Mouse (Mus musculus) midbrain, embryonic 14.5 days (tissue): ENCODE results near the gene Mfap4. TPM values are rescaled to one million over a fixed set of nuclear protein-coding genes. Genes with fewer than 3 reads are reported as not detected.

Experiments used
- ATAC-seq: fragments of 200-750 bp; cut with Nextera tagmentation; 2 replicates; pipeline ENCODE4 v1.8.0; 2017; ENCODE audit warnings: moderate number of reproducible peaks, moderate library complexity; ENCODE audit not compliant: low FRiP score, low TSS enrichment
- DNase-seq: peaks from one replicate; pipeline ENCODE4 v3.0.0-alpha.2; 2015
- H3K27ac ChIP-seq: fragments of 300-500 bp; sonication (generic); replicated peaks from 2 replicates; pipeline ENCODE4 v1.5.1; 2014; ENCODE audit warnings: mild to moderate bottlenecking, low read depth, low read length, moderate library complexity
- H3K27me3 ChIP-seq: fragments of 300-500 bp; sonication (generic); 2 replicates; pipeline ENCODE4 v1.6.1; 2014; ENCODE audit warnings: low read length, control low read depth, mixed read lengths; ENCODE audit not compliant: control insufficient read depth, insufficient read depth
- H3K36me3 ChIP-seq: fragments of 300-500 bp; sonication (generic); 2 replicates; pipeline ENCODE4 v1.6.1; 2014; ENCODE audit warnings: low read length, control low read depth; ENCODE audit not compliant: control insufficient read depth, insufficient read depth
- H3K4me1 ChIP-seq: fragments of 300-500 bp; sonication (generic); 2 replicates; pipeline ENCODE4 v1.6.1; 2014; ENCODE audit warnings: mild to moderate bottlenecking, antibody characterized with exemption, low read length, control low read depth; ENCODE audit not compliant: control insufficient read depth, insufficient read depth
- H3K4me2 ChIP-seq: fragments of 300-500 bp; sonication (generic); 2 replicates; pipeline ENCODE4 v1.6.1; 2014; ENCODE audit warnings: mild to moderate bottlenecking, low read length, moderate library complexity
- H3K4me3 ChIP-seq: fragments of 300-500 bp; sonication (generic); replicated peaks from 2 replicates; pipeline ENCODE4 v1.5.1; 2014; ENCODE audit warnings: low read depth, low read length
- H3K9ac ChIP-seq: fragments of 300-500 bp; sonication (generic); replicated peaks from 2 replicates; pipeline ENCODE4 v1.6.1; 2014; ENCODE audit warnings: mild to moderate bottlenecking, low read length, moderate library complexity
- H3K9me3 ChIP-seq: fragments of 300-500 bp; sonication (generic); 2 replicates; pipeline ENCODE4 v1.6.1; 2016; ENCODE audit warnings: low read length, control low read depth, mixed read lengths; ENCODE audit not compliant: control insufficient read depth
- WGBS: fragments of 180-500 bp; shearing (Covaris S2); extraction: QIAGEN DNeasy Blood & Tissue Kit; methylation state at CpG from one replicate; pipeline ENCODE4 v1.1.7; 2014; 5-methylcytosine and 5-hydroxymethylcytosine counted together
- polyA plus RNA-seq: library from polyadenylated mRNA; unstranded; fragments of >200 nt; fragmentation: Nextera tagmentation; extraction: Ambion mirVana; gene quantifications from 2 replicates; pipeline ENCODE4 v1.2.1, GENCODE M21; 2014

Mfap4 gene
- polyA plus RNA-seq, 1 experiment from 2014 or later: 29.8 TPM

GRCm38 (mm10) chr11:61494129-61494997, 9.1 kb downstream of the Mfap4 start, which contains the start of gene Mapk7:
Gene Mapk7, minus strand, starts transcription at chr11:61494406.
- Histone ChIP-seq H3K36me3 (peaks cover 26% of the 10 kb centered on the region), H3K27me3 (no peaks in the 10 kb centered on the region), H3K4me2 (peak within 1 kb of the TSS; percentile 89), H3K4me1 (peaks cover 12% of the 10 kb centered on the region), H3K9ac (peak within 1 kb of the TSS; percentile 88), H3K27ac (peak within 1 kb of the TSS; percentile 92), H3K9me3 (no peaks in the 10 kb centered on the region), H3K4me3 (peak within 1 kb of the TSS; percentile 89)
- ATAC-seq (peak; percentile 96), DNase-seq (peak; percentile 100)
- under 1% methylated on average over 62 of the region's 62 CpGs for WGBS

GRCm38 (mm10) chr11:61495528-61495927, 10.3 kb downstream of the Mfap4 start:
- Histone ChIP-seq H3K9ac (no peak overlapping the region), H3K4me2 (no peak overlapping the region), H3K27me3 (no peaks in the 10 kb centered on the region), H3K9me3 (no peaks in the 10 kb centered on the region), H3K4me3 (no peak overlapping the region), H3K36me3 (peaks cover 15% of the 10 kb centered on the region), H3K4me1 (peaks cover 8% of the 10 kb centered on the region), H3K27ac (no peak overlapping the region)
- WGBS: 91% methylated on average over 2 of the region's 2 CpGs
- ATAC-seq (no peak), DNase-seq (no peak)

GRCm38 (mm10) chr11:61497490-61497889, 12.3 kb downstream of the Mfap4 start:
- H3K9me3 ChIP-seq: no peaks in the 10 kb centered on the region
- no peak overlapping the region for H3K9ac ChIP-seq
- H3K27ac ChIP-seq: no peak overlapping the region
- WGBS: 68% methylated on average over 1 of the region's 1 CpGs
- H3K4me3 ChIP-seq: no peak overlapping the region
- H3K27me3 ChIP-seq: no peaks in the 10 kb centered on the region
- peaks cover 8% of the 10 kb centered on the region for H3K4me1 ChIP-seq
- DNase-seq (no peak), ATAC-seq (no peak)
- no peak overlapping the region for H3K4me2 ChIP-seq
- H3K36me3 ChIP-seq: no peaks in the 10 kb centered on the region

GRCm38 (mm10) chr11:61498736-61499504, 13.7 kb downstream of the Mfap4 start:
- ATAC-seq: no peak
- WGBS: 90% methylated on average over 6 of the region's 6 CpGs

GRCm38 (mm10) chr11:61503933-61504332, 18.7 kb downstream of the Mfap4 start:
- Histone ChIP-seq H3K9me3 (no peaks in the 10 kb centered on the region), H3K4me2 (peak overlapping the region; percentile 77), H3K27me3 (no peaks in the 10 kb centered on the region), H3K4me1 (peaks cover 13% of the 10 kb centered on the region), H3K4me3 (0 out of 2 replicates have a peak overlapping the region, but pooled peaks have one; percentile 70), H3K27ac (peak overlapping the region; percentile 93), H3K36me3 (no peaks in the 10 kb centered on the region), H3K9ac (peak overlapping the region; percentile 69; the same call in 1 of the 2 replicates)
- ATAC-seq (no peak), DNase-seq (peak; percentile 21)
- WGBS: 76% methylated on average over 8 of the region's 8 CpGs

More at GRCm38 (mm10) chr11:61498736-61499504, 13.7 kb downstream of the Mfap4 start:
- Histone ChIP-seq H3K4me1 (0 out of 2 replicates have a peak, but pooled peaks cover 2% of the 10 kb centered on the region), H3K9ac (no peak overlapping the region), H3K4me2 (no peak overlapping the region), H3K9me3 (no peaks in the 10 kb centered on the region), H3K36me3 (no peaks in the 10 kb centered on the region), H3K27me3 (no peaks in the 10 kb centered on the region), H3K4me3 (no peak overlapping the region), H3K27ac (no peak overlapping the region)
- no peak for DNase-seq

GRCm38 (mm10) chr11:61504713-61505257, 19.6 kb downstream of the Mfap4 start, which contains the start of gene B9d1:
Gene B9d1, plus strand, starts transcription at chr11:61505144.
- ATAC-seq (peak; percentile 90), DNase-seq (peak; percentile 100)
- Histone ChIP-seq H3K27ac (peak within 1 kb of the TSS; percentile 93), H3K9me3 (no peaks in the 10 kb centered on the region), H3K4me2 (peak within 1 kb of the TSS; percentile 77), H3K27me3 (no peaks in the 10 kb centered on the region), H3K9ac (peak within 1 kb of the TSS; percentile 69), H3K4me1 (peaks cover 13% of the 10 kb centered on the region), H3K36me3 (0 out of 2 replicates have a peak, but pooled peaks cover 2% of the 10 kb centered on the region), H3K4me3 (peak within 1 kb of the TSS; percentile 70)
- WGBS: under 1% methylated on average over 39 of the region's 39 CpGs

GRCm38 (mm10) chr11:61514953-61515352, 29.7 kb downstream of the Mfap4 start:
- Histone ChIP-seq H3K36me3 (peaks cover 61% of the 10 kb centered on the region), H3K9ac (no peak overlapping the region), H3K4me2 (no peak overlapping the region), H3K27ac (no peak overlapping the region), H3K27me3 (no peaks in the 10 kb centered on the region), H3K4me1 (no peaks in the 10 kb centered on the region), H3K9me3 (no peaks in the 10 kb centered on the region), H3K4me3 (no peak overlapping the region)
- 38% methylated on average over 3 of the region's 3 CpGs for WGBS
- ATAC-seq (no peak), DNase-seq (peak; percentile 44)

- Histone ChIP-seq H3K9me3 (no peaks in the 10 kb centered on the region), H3K4me2 (no peak overlapping the region), H3K9ac (no peak overlapping the region), H3K4me1 (no peaks in the 10 kb centered on the region), H3K36me3 (peaks cover 75% of the 10 kb centered on the region), H3K27ac (no peak overlapping the region), H3K27me3 (no peaks in the 10 kb centered on the region), H3K4me3 (no peak overlapping the region)
- no peak for ATAC-seq
- 80% methylated on average over 1 of the region's 1 CpGs for WGBS
- DNase-seq: no peak
Observed at GRCm38 (mm10) chr11:61517971-61518370, 32.7 kb downstream of the Mfap4 start.
